Mouse (Mus musculus): ENCODE data around the gene Slc8a2. TPM values are rescaled to one million over a fixed set of nuclear protein-coding genes. Genes with fewer than 3 reads are reported as not detected.

The Slc8a2 gene
- total and polyA plus RNA-seq, 3 experiments: 0.04 to 0.10 TPM; not detected in 1

DNA sequence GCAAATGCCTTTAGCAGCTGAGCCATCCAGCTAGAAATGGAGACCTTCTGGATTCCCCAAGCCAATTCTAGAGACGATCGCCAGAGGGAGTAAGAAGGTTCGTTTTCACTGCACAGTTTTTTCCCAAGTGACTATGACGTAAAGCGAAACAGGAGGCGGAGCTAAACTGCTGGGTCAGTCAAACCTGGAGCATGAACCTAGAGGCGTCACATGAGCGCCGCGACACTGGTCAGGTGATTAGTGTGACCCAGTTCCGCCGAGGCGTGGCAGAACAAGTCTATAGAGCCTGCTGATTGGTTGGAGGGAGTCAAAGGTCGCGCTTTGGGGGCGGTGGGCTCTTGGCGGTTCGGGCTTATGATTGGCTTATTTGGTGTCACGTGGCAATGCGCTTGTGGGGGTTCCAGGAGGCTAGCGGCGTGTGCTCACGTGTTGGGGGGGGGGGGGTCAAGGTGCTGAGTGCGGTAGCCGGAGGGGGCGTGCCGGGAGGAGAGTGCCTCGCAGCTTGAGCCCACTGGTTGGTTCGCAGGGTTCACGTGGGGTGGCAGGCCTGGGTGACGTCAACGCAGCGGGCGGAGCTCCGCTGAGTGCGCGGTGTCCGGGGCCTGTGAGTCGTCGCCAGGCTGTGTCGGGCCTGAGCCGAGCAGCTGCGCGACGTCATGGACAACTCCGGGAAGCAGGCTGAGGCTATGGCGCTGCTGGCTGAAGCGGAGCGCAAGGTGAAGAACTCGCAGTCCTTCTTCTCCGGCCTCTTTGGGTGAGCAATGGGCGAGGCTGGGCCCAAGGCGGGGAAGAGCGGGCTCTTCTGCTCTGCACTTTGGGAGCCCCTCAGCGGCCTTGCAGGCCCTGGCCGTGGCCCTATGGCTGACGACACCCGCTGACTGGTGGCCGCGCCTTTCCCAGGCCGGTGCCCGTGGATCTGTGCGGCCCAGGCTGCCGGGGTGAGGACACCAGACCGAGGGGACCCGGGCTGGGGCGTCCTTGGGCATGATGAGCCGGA lies 31.3 kb upstream of the Slc8a2 start, which contains the start of gene Napa (continued):
- peak; percentile 96 for TF ChIP-seq POLR2A (IDR thresholded peaks at IDR 0.05; ENCODE audit: low read depth, low read length)

DNA sequence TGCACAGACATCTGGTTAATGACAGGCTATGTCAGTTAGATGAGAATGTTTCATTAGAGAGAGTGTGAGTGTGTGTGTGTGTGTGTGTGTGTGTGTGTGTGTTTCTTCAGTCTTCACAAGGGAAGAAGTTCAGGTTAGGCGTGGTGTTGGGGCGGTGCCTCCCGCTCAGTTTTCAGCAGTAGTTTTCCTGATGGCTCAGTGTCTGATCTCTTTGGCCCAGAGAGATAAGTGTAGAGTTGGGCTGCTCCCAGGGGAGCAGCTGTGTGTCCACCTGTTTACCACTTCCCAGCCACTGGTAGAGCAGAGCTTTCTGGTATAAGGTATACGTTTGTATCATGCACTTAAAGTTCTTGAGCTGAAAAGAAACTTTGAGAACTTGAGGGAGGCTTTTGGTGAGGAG lies 29.7 kb upstream of the Slc8a2 start:
- dilution Hi-C loops (cut with MboI; ENCODE audit: extremely low pct_ligation_motif_present, extremely low pct_unique_long_range_greater_than_20kb, low sequenced_read_pairs) (no loop called here), in situ Hi-C loops (cut with MboI; ENCODE audit: low pct_ligation_motif_present, low pct_unique_long_range_greater_than_20kb, low sequenced_read_pairs) (no loop called here)
- Histone ChIP-seq H3K27ac (ENCODE audit: insufficient read depth, low read depth) (no peak overlapping the region), H3K4me2 (ENCODE audit: insufficient read depth, low read depth, poor library complexity, severe bottlenecking) (peak overlapping the region; percentile 93), H3K79me2 (replicated peaks; ENCODE audit: control insufficient read depth, extremely low read depth, insufficient read depth, poor library complexity, severe bottlenecking) (peaks cover 41% of the 10 kb centered on the region), H3K9ac (ENCODE audit: insufficient read depth, low read depth) (peak overlapping the region; percentile 96), H3K4me3 (replicated peaks in 1 of 3; ENCODE audit: low read depth in 2 of 3, low read length in 2 of 3, poor library complexity in 1 of 3) (peak overlapping the region; percentile 73 to 100 (median 94)), H3K36me3 (replicated peaks in 1 of 2; ENCODE audit: control insufficient read depth in 1 of 2, insufficient read depth in 1 of 2, low read length in 1 of 2) (peaks cover 37 to 47% of the 10 kb centered on the region in 2 experiments), H3K9me3 (replicated peaks; ENCODE audit: low read length) (no peaks in the 10 kb centered on the region), H3K4me1 (ENCODE audit: control insufficient read depth in 1 of 2, insufficient read depth in 2 of 2) (peaks cover 18 to 45% of the 10 kb centered on the region in 2 experiments), H3K27me3 (replicated peaks) (no peaks in the 10 kb centered on the region)
- no peak for DNase-seq (ENCODE audit: extremely low read depth)
- TF ChIP-seq CHD1 (IDR thresholded peaks at IDR 0.05; ENCODE audit: low read depth, low read length): no peak
- TF ChIP-seq POLR2A (IDR thresholded peaks at IDR 0.05; ENCODE audit: low read depth, low read length): no peak
- no peak for TF ChIP-seq JUND (conservative IDR thresholded peaks at IDR 0.05; ENCODE audit: low read depth, low read length)
- TF ChIP-seq ETS1 (conservative IDR thresholded peaks at IDR 0.05; ENCODE audit: low read depth, low read length): no peak
- no peak for TF ChIP-seq ZKSCAN1 (IDR thresholded peaks at IDR 0.05; ENCODE audit: borderline replicate concordance, low read depth, low read length)
- TF ChIP-seq ELF1 (IDR thresholded peaks at IDR 0.05; ENCODE audit: low read depth, low read length): no peak
- TF ChIP-seq USF1 (IDR thresholded peaks at IDR 0.05; ENCODE audit: low read depth, low read length): no peak
- TF ChIP-seq SIN3A (IDR thresholded peaks at IDR 0.05; ENCODE audit: low read length): no peak
- no peak for TF ChIP-seq MAX (IDR thresholded peaks at IDR 0.05; ENCODE audit: low read length)
- TF ChIP-seq CTCF (conservative IDR thresholded peaks at IDR 0.05 in 1 of 2, IDR thresholded peaks at IDR 0.05 in 1 of 2; ENCODE audit: low read depth in 2 of 2, low read length in 2 of 2): no peak
- TF ChIP-seq EP300 (IDR thresholded peaks at IDR 0.05; ENCODE audit: low read length): no peak
- TF ChIP-seq E2F4 (IDR thresholded peaks at IDR 0.05; ENCODE audit: insufficient replicate concordance, low read depth, low read length): no peak
- TF ChIP-seq TCF12 (IDR thresholded peaks at IDR 0.05; ENCODE audit: low read depth, low read length): no peak
- TF ChIP-seq USF2 (conservative IDR thresholded peaks at IDR 0.05; ENCODE audit: low read depth, low read length): no peak
- no peak for TF ChIP-seq MEF2A (IDR thresholded peaks at IDR 0.05; ENCODE audit: borderline replicate concordance, low read depth, low read length)
- TF ChIP-seq POLR2AphosphoS2 (IDR thresholded peaks at IDR 0.05; ENCODE audit: low read depth, low read length): no peak
- no peak for TF ChIP-seq CHD2 (IDR thresholded peaks at IDR 0.05; ENCODE audit: low read length)
- TF ChIP-seq HCFC1 (IDR thresholded peaks at IDR 0.05; ENCODE audit: low read depth, low read length): no peak
- TF ChIP-seq KAT2A (IDR thresholded peaks at IDR 0.05; ENCODE audit: insufficient replicate concordance, low read length): no peak
- no peak for TF ChIP-seq PAX5 (IDR thresholded peaks at IDR 0.05; ENCODE audit: low read length)

Data from CH12.LX (cell line).